Mouse (Mus musculus) fibroblast of lung, adult 2 months (primary cell): Measurements from ENCODE around the gene Bicd2.

ENCODE experiments used
- DNase-seq: peaks from one replicate; pipeline ENCODE4 v3.0.0-alpha.2; 2011; ENCODE audit warnings: low read depth

Bicd2 gene

GRCm38 (mm10) chr13:49326246-49327206, 14.9 kb upstream of the Bicd2 start:
- no peak for DNase-seq

- DNase-seq = no peak
Observed at GRCm38 (mm10) chr13:49328101-49328500, 13.3 kb upstream of the Bicd2 start.

DNA sequence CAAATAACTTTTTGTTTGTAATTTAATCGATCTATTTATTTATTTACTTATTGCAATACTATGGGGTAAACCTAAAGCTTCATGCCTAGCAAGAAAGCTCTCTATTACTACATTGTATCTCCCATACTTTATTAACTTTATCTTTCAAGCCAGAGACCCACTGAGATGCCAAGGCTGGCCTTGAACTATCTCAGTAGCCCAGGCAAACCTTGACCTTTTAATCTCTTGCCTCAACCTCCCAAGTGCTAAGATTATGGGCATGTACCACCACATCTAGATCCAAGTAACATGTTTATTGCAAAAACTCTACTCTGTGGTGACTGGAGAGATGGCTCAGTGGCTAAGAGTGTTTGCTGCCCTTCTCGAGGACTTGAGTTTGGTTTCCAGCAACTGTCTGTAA, 8.1 kb upstream of the Bicd2 start:
- no peak for DNase-seq

DNA sequence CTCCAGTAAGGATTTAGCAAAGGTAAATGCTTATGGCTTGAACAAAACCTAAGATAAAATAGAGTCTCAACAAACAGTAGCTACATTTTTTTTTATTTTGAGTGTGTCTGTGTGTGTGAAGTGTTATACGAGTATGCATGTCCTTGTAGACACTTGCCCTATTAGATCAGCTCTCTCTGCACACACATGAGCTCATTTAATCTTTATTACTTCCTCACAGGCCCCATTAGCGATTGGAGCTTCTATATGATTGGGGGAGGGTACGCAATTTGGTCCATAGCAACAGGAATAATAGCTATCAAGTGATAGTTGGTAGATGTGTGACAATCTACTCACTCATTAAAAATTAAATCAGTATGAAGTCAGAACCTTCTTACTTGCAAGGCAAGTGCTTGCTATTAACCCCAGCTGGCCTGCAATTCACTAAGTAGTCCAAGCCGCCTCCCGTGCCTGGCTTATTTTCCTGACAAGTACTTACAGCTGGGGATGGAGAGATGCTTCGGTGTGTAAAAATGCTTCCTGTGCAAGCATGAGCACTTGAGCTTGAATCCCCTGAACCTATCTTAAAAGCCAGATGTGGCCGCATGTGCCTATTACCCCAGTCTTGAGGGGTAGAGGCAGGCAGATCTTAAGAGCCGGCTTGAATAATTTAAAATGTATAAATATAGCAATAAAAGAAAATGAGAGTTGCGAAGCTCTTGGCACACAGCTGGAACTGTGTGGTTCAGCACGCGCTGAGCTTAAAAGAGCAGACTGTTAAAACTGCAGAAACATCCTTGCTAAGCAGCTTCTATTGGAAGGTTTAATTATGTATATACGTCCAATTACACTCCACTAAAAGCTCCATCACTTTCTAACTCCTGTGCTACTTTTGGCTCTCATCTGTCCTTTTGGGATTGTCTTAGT, 6.1 kb upstream of the Bicd2 start:
- no peak for DNase-seq

DNA sequence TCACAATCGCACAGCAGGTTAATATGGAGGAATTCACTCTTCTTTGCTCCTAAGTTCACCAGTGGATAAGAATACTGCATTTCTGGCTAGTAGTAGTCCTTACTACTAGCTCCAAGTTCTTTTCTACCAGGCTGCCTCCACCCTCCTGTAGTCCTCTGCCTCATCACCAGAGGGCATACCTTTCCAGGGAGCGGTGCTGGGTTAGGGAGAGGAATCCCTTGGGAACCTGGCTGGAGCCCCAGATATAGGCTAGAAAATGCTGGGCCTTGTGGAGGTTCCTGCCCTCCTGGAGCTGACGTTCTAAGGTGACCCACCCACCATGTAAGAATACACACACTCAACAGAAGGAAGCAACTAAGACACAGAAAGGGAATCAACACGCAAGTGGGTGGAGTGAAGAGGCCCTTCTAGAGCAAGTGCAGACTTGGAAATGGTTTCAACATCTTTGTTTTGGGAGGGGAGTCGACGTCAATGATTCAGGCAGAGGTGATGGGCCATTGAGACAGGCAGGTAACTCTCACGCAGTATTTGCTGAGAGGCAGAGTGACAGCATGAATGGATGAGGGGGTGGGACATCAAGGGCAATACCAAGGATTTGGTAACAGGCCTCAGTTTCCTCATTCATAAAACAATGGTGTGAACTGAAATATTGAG, 2.4 kb upstream of the Bicd2 start:
- DNase-seq = no peak

DNA sequence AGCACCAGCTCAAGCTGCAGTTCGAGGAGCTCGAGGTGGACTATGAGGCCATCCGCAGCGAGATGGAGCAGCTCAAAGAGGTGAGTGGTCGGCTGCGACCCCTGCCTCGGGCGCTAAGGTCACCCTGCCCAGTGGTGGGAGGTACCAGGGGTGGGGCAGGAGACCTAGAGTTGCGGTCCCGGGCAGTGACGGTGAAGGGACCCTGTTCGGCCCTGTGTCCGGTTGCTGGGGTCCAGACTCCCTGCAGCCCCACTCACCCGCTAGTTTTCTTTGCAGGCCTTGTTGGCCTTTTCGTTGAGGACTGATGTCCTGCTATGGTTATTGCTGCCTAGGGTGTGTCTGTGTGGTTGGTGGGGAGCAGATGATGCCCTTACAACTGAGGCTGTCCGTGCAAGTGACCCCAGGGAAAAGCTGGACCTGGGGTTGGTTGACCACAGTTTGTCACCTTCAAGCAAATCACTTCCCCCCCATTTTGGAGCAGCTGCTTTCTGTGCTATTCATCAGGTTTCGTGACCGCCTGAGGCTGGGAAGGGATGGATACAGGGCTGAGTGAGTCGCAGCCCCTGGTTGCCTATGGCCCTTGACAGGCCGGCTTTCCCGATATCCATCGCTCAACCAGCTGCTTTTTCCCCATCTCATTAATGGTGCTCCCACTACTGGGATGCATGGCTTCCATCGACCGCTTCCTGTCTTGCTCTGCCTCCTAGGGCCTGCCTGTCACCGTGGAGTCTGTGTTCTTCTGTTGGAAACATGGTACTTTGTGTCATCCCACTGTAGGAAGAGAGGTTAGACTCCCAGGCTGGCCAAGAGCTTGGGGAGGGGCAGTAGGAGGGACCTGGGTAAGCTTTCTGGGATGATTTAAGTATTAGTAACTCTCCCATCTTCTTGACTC, 692 bp downstream of the Bicd2 start:
- DNase-seq = no peak

GRCm38 (mm10) chr13:49342723-49343100, 1.3 kb downstream of the Bicd2 start:
- no peak for DNase-seq

GRCm38 (mm10) chr13:49344567-49344966, 3.2 kb downstream of the Bicd2 start:
- DNase-seq = no peak

- no peak for DNase-seq
Observed at GRCm38 (mm10) chr13:49345476-49345875, 4.1 kb downstream of the Bicd2 start.

DNA sequence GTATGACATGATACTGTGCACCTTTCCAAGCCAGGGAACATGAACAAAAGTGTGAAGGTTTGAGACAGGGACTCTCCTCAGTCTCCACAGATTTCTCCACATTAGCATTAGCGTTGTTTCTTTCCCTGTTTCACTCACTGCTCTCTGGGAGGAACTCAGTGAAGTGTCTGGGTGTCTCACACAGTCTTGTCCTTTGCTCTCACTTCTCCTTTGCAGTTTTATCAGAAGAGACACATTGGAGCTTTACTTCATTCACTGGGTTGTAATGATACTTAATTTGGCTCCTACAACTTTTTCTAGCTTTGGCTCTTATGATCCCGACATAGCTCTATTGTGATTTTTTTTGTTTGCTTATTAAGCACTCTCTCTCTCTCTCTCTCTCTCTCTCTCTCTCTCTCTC, 7.1 kb downstream of the Bicd2 start:
- DNase-seq = no peak

DNA sequence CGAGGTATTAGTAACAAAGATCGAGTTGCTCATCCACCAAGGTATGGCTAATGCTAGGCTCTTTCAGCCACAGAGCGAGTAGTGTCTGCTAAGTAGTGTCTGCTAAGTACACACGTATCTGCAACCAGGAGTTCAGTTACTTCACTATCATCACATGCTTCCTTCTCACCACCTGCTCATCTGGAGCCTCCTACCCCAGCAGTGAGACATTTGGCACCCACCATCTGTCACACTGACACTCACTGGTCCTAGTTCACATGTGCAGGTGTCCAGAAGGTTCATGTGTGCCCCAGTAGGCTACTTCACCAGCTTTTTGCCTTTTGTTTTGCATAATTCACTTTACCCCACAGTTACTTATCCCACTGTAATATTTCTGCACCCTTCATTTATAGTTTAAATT, 8.0 kb downstream of the Bicd2 start:
- DNase-seq = no peak

- no peak for DNase-seq
Observed at GRCm38 (mm10) chr13:49349836-49350505, 8.6 kb downstream of the Bicd2 start.

DNA sequence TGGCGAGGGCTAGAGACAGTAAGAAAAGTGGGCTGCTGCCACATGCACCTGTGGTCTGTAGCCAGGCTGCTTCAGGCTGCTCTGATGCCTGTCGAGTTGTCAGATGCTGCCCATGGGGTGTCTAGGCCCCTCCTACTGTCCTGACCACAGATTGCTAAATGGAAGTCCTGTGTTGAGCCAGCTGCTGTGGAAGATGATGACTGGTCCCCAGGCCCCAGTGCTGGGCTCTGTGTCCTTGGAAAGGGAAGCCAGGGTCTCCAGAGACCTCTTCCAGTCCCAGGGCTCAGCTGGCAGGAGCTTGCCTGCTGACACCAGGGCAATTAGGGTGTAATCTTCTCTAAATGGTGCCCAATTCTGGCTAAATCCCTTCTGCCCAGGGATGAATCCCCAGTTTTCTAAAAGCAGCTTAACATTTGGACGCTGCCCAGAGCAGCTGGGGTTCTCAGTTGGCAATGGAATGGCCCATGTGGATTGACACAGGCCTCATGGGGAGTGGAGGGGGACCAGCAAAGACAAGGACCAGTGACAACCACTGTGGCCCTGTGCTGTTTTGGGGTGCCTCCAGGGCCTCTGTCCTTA, 11.3 kb downstream of the Bicd2 start:
- peak; percentile 41 for DNase-seq

- no peak for DNase-seq
Observed at GRCm38 (mm10) chr13:49353422-49353821, 12.0 kb downstream of the Bicd2 start.

DNA sequence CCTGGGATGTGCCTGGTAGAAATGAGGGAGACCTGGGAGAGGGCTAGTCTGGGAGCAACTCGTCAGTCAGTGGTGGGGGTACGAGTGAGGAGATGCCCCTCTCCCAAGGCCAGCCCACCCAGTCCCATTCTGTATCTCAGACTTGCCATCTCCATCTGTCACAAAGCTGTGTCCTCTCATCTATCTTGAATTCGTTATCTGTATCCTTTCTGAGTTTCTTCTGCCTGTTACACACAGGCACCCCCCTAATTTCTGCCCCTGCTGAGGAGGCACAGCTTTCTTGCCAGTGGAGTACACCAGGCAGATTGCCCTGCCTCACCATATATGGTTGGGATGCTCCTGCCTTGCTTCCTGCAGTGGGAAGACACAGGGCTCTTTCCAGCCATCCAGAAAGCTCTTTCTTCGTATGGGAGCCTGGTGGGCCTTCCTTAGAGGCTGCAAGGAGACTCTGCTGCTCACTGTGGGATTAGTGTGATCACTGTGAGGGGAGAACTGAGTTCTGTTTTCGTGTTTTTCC, 12.7 kb downstream of the Bicd2 start:
- no peak for DNase-seq

DNA sequence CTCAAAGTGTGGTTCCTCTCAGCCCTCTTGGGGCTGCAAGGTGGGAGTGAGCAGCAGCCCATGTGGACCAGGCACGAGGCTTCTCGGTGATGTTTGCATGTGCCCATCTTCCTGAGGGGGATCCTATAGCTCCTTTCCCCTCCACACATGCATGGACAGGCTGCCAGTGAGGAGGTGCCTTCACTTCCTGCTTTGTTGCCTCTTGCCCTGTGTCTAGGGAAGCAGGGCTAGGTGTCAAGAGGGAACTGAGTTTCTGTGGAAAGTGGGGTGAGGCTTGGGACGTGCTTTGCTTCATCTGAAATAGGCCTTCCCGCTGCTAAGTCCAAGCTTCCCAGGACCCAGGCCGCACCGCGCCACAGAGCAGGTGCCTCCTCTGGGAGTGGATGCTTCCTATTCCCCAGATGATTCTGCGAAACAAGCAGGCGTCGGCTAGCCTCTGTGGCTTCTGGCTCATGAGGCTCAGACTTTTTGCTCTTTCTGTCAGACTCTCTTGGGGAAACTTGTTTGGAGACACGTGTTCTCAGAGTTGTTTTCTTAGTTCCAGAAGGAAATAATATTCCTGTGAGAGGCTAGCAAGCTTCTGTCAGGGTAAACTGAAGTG, 14.2 kb downstream of the Bicd2 start:
- no peak for DNase-seq

GRCm38 (mm10) chr13:49356090-49356489, 14.7 kb downstream of the Bicd2 start:
- no peak for DNase-seq

GRCm38 (mm10) chr13:49357367-49358026, 16.1 kb downstream of the Bicd2 start:
- peak; percentile 63 for DNase-seq

DNA sequence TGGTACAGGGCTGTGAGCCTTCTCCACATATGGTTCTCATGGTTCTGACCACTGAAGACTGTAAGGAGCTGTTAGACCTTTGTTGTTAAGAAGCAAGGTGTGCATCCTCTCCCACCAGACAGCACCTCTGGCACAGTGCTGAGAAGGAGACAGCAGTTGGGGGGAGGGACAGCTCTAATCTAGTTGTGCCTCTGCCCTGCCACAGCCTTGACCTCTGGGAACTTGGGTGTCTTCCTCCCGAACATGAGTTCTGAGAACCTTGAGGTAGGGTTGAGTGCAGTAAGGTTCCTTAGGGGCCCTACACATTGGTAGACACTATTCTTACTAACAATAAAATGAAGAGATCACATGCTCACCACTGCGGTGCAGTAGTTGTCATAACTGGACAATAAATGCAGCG, 16.8 kb downstream of the Bicd2 start:
- DNase-seq = no peak
